Mouse (Mus musculus): Measurements from ENCODE around the gene C2cd4c.

DNA sequence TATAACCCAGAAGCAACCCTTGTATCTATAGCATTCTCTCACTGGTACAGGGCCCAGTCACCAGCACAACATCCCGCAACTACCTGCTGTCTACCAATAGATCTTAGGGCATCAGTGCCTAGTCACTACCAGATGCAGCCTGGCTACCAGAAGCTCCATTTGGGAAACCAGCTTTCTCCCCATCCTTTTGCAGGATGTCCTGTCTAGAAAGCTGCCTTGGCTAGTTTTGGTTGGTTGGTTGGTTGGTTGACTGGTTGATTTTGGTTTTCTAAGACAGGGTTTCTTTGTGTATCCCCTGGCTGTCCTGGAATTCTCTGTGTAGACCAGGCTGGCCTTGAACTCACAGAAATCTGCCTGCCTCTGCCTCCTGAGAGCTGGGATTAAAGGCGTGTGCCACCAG lies 54.1 kb downstream of the C2cd4c start:
- no peak for TF ChIP-seq CTCF (conservative IDR thresholded peaks at IDR 0.05; ENCODE audit: low read length)
- no peak for TF ChIP-seq POU5F1 (IDR thresholded peaks at IDR 0.05; ENCODE audit: borderline replicate concordance, low read length)
- no peak for TF ChIP-seq NANOG (IDR thresholded peaks at IDR 0.05; ENCODE audit: borderline replicate concordance, low read length)

Measured in E14TG2a.4 (cell line).